Mouse (Mus musculus) brain, embryonic 14.5 days (tissue): ENCODE measurements at regions not wholly inside any gene's neighbourhood (a gene's known extent, or its start where the extent isn't known, plus 50 kb on each side); places are given as distances from the start of the nearest gene placed in this dataset.

Experiments
- CTCF ChIP-seq: fragments of 200-500 bp; IDR thresholded peaks from 2 replicates; pipeline ENCODE4 v1.5.1; 2012; ENCODE audit warnings: inconsistent platforms, mild to moderate bottlenecking, moderate library complexity, borderline replicate concordance; ENCODE audit not compliant: insufficient read depth, insufficient read length; ENCODE audit errors: extremely low read depth
- POLR2A ChIP-seq: fragments of 200-500 bp; IDR thresholded peaks from 2 replicates; pipeline ENCODE4 v1.6.1; 2012; ENCODE audit warnings: mild to moderate bottlenecking, inconsistent platforms, borderline replicate concordance; ENCODE audit not compliant: poor library complexity, insufficient read depth, insufficient read length, severe bottlenecking; ENCODE audit errors: extremely low read depth

DNA sequence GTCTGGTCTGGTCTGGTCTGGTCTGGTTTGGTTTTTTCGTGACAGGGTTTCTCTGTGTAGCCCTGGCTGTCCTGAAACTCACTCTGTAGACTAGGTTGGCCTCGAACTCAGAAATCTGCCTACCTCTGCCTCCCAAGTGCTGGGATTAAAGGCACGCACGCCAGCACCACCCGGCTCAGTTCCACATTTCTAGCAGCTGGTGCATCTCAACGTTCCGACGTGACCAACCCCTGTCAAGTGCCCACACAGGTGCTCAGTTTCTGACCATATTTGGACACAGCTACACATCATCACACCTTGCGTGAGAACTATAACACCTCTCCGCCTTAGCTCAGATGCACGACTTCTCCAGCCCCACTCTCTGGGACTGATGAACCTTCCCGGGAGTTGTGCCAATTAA is 304.4 kb downstream of the Lrig3 start:
- no peak for TF ChIP-seq POLR2A
- no peak for TF ChIP-seq CTCF
